ENCODE assay signal across 28 mouse cellular contexts in genomic region chr2:76287671-76288070, GRCm38 (mm10). TPM values are rescaled to one million over a fixed set of nuclear protein-coding genes. Genes with fewer than 3 reads are reported as not detected.
A peak's percentile ranks its signal among the peaks of the same experiment; 100 is the strongest.
DNase-seq lines count a peak whose midpoint lies in the region; ATAC-seq lines count a peak whose summit lies in the region.
"Had no signal": no experiment of that assay in that cellular context is flagged by ENCODE, and none has a peak within 500 bp of the region (broad histone marks: within the 10 kb centered on the region; RNA-seq: fewer than 3 reads in every experiment).

No protein-coding gene starts in this region.

- 85% methylated on average over 3 of the region's 3 CpGs for WGBS in intestine, embryonic 14.5 days
- 90% methylated on average over 3 of the region's 3 CpGs for WGBS in intestine, embryonic 16.5 days
- 89% methylated on average over 3 of the region's 3 CpGs for WGBS in limb, embryonic 11.5 days
- 87% methylated on average over 3 of the region's 3 CpGs for WGBS in limb, embryonic 10.5 days

- no peak overlapping the region for H3K9ac ChIP-seq in intestine, embryonic 14.5 days (ENCODE audit: low read length)
- H3K9ac ChIP-seq in intestine, embryonic 16.5 days (ENCODE audit: low read depth, low read length) = no peak overlapping the region
- no peak overlapping the region for H3K9ac ChIP-seq in limb, embryonic 11.5 days (ENCODE audit: low read length)
- H3K9ac ChIP-seq: embryonic facial prominence, embryonic 13.5 days; embryonic facial prominence, embryonic 15.5 days; forebrain, embryonic 12.5 days had no signal

- no peaks in the 10 kb centered on the region for H3K27me3 ChIP-seq in intestine, embryonic 14.5 days (replicated peaks; ENCODE audit: control insufficient read depth, insufficient read depth, low read length)
- H3K27me3 ChIP-seq in intestine, embryonic 16.5 days (replicated peaks; ENCODE audit: control insufficient read depth, insufficient read depth, low read length) = no peaks in the 10 kb centered on the region
- no peaks in the 10 kb centered on the region for H3K27me3 ChIP-seq in limb, embryonic 11.5 days (ENCODE audit: control insufficient read depth, insufficient read depth, low read length)
- H3K27me3 ChIP-seq in limb, embryonic 10.5 days (ENCODE audit: low read depth, poor library complexity, severe bottlenecking) = no peaks in the 10 kb centered on the region
- H3K27me3 ChIP-seq: CH12.LX; embryonic facial prominence, embryonic 13.5 days; embryonic facial prominence, embryonic 15.5 days; forebrain, embryonic 12.5 days had no signal

- DNase-seq in intestine, embryonic 14.5 days (ENCODE audit: low spot score) = peak; percentile 34
- peak; percentile 15 for DNase-seq in limb, embryonic 11.5 days (ENCODE audit: low spot score)
- no peak for DNase-seq in limb, embryonic 10.5 days (ENCODE audit: low spot score)
- peak; percentile 44 for DNase-seq in ES-CJ7 (ENCODE audit: low read depth, low spot score)
- peak; percentile 63 for DNase-seq in ZHBTc4 (ENCODE audit: low read depth, low spot score)
- DNase-seq in lung, postnatal 36 days = no peak
- no peak for DNase-seq in thymus, postnatal 14 days
- DNase-seq: adrenal gland, adult 2 months; adrenal gland, postnatal 10 days; adrenal gland, postnatal 25 days; B cell, adult 2 months; cerebellum, adult 11 months; cerebellum, adult 18-20 months; cerebellum, adult 8-10 months; cerebellum, adult 9-11 months; cerebellum, postnatal 14 days; cerebellum, postnatal 36 days; embryo, embryonic 11 days had no signal

- H3K4me1 ChIP-seq in intestine, embryonic 14.5 days (replicated peaks; ENCODE audit: control insufficient read depth, insufficient read depth, low read length) = no peaks in the 10 kb centered on the region
- H3K4me1 ChIP-seq in intestine, embryonic 16.5 days (ENCODE audit: control insufficient read depth, insufficient read depth, low read length) = no peaks in the 10 kb centered on the region
- H3K4me1 ChIP-seq in limb, embryonic 11.5 days (ENCODE audit: control insufficient read depth, insufficient read depth, low read length) = no peaks in the 10 kb centered on the region
- H3K4me1 ChIP-seq in limb, embryonic 10.5 days = no peaks in the 10 kb centered on the region
- H3K4me1 ChIP-seq: embryonic facial prominence, embryonic 13.5 days; embryonic facial prominence, embryonic 15.5 days; forebrain, embryonic 10.5 days; forebrain, embryonic 12.5 days had no signal

- no peak overlapping the region for H3K4me3 ChIP-seq in intestine, embryonic 14.5 days (ENCODE audit: low read depth, low read length)
- no peak overlapping the region for H3K4me3 ChIP-seq in intestine, embryonic 16.5 days (ENCODE audit: low read length)
- H3K4me3 ChIP-seq in limb, embryonic 11.5 days (ENCODE audit: low read depth, low read length) = no peak overlapping the region
- no peak overlapping the region for H3K4me3 ChIP-seq in limb, embryonic 10.5 days
- H3K4me3 ChIP-seq: embryonic facial prominence, embryonic 13.5 days; embryonic facial prominence, embryonic 15.5 days; erythroblast, embryonic 14.5 days; forebrain, embryonic 10.5 days; forebrain, embryonic 12.5 days had no signal

- no peak for ATAC-seq in intestine, embryonic 14.5 days (replicated peaks; ENCODE audit: low FRiP score, low TSS enrichment, low read depth)
- ATAC-seq in intestine, embryonic 16.5 days = no peak
- ATAC-seq in limb, embryonic 11.5 days (ENCODE audit: insufficient number of reproducible peaks, low FRiP score, low TSS enrichment, low read depth) = no peak
- ATAC-seq: CD4-positive, CD25-positive, alpha-beta regulatory T cell, adult 4 months; forebrain, embryonic 14.5 days; forebrain, embryonic 16.5 days had no signal

- no peaks in the 10 kb centered on the region for H3K36me3 ChIP-seq in intestine, embryonic 14.5 days (ENCODE audit: control insufficient read depth, insufficient read depth, low read length)
- H3K36me3 ChIP-seq in intestine, embryonic 16.5 days (ENCODE audit: control insufficient read depth, insufficient read depth, low read length) = no peaks in the 10 kb centered on the region
- H3K36me3 ChIP-seq in limb, embryonic 11.5 days (ENCODE audit: control insufficient read depth, insufficient read depth, low read length) = no peaks in the 10 kb centered on the region
- H3K36me3 ChIP-seq in limb, embryonic 10.5 days = no peaks in the 10 kb centered on the region
- H3K36me3 ChIP-seq: embryonic facial prominence, embryonic 13.5 days; embryonic facial prominence, embryonic 15.5 days; forebrain, embryonic 10.5 days; forebrain, embryonic 12.5 days had no signal

- H3K27ac ChIP-seq in intestine, embryonic 14.5 days (ENCODE audit: low read depth) = no peak overlapping the region
- H3K27ac ChIP-seq in intestine, embryonic 16.5 days (ENCODE audit: low read length) = no peak overlapping the region
- H3K27ac ChIP-seq in limb, embryonic 11.5 days (replicated peaks; ENCODE audit: low read depth, low read length) = no peak overlapping the region
- no peak overlapping the region for H3K27ac ChIP-seq in limb, embryonic 10.5 days
- H3K27ac ChIP-seq: embryonic facial prominence, embryonic 13.5 days; embryonic facial prominence, embryonic 15.5 days; forebrain, embryonic 10.5 days; forebrain, embryonic 12.5 days had no signal

- no peaks in the 10 kb centered on the region for H3K9me3 ChIP-seq in intestine, embryonic 14.5 days (ENCODE audit: control insufficient read depth, low read length)
- H3K9me3 ChIP-seq in intestine, embryonic 16.5 days (ENCODE audit: control insufficient read depth, low read length) = no peaks in the 10 kb centered on the region
- H3K9me3 ChIP-seq in limb, embryonic 11.5 days (ENCODE audit: control insufficient read depth, low read length) = no peaks in the 10 kb centered on the region
- no peaks in the 10 kb centered on the region for H3K9me3 ChIP-seq in limb, embryonic 10.5 days (replicated peaks)
- H3K9me3 ChIP-seq: embryonic facial prominence, embryonic 13.5 days; embryonic facial prominence, embryonic 15.5 days; forebrain, embryonic 10.5 days; forebrain, embryonic 12.5 days had no signal

- H3K4me2 ChIP-seq in intestine, embryonic 14.5 days (ENCODE audit: low read length) = no peak overlapping the region
- H3K4me2 ChIP-seq in intestine, embryonic 16.5 days (ENCODE audit: low read depth, low read length) = no peak overlapping the region
- H3K4me2 ChIP-seq in limb, embryonic 11.5 days (ENCODE audit: low read depth, severe bottlenecking) = no peak overlapping the region
- H3K4me2 ChIP-seq: embryonic facial prominence, embryonic 13.5 days; embryonic facial prominence, embryonic 15.5 days; forebrain, embryonic 12.5 days had no signal

RNA-seq across cellular contexts. Expression of gene Pde11a, which starts 50.9 kb away (rescaled TPM):
- polyA plus RNA-seq in intestine, embryonic 14.5 days (2014; fragmentation: Nextera tagmentation; extraction: Ambion mirVana) = 0.38 and 0.42 TPM in 2 replicates
- polyA plus RNA-seq in intestine, embryonic 16.5 days (2015; fragmentation: Nextera tagmentation; extraction: Ambion mirVana) = 0.23 and 0.26 TPM in 2 replicates
- 0.31 and 0.52 TPM in 2 replicates for polyA plus RNA-seq in limb, embryonic 11.5 days (2014; fragmentation: Nextera tagmentation; extraction: Ambion mirVana)
- polyA plus RNA-seq in limb, embryonic 10.5 days (2016; fragmentation: Nextera tagmentation; extraction: Ambion mirVana) = 0.11 and 0.25 TPM in 2 replicates
- polyA plus RNA-seq: adrenal gland, adult 2 months; erythroblast, embryonic 14.5 days had no signal

Comparison
In these comparisons a context has a peak if more than half of its experiments do, and no peak if none do; other contexts are left out.
1. DNase-seq: peak in intestine, embryonic 14.5 days (single experiment), limb, embryonic 11.5 days (single experiment), ES-CJ7 (single experiment) and ZHBTc4 (single experiment); none in limb, embryonic 10.5 days (single experiment), lung, postnatal 36 days (single experiment) and thymus, postnatal 14 days (single experiment).